Mouse (Mus musculus) hindbrain, embryonic 15.5 days (tissue): ENCODE results near the gene Mroh2a. TPM values are rescaled to one million over a fixed set of nuclear protein-coding genes. Genes with fewer than 3 reads are reported as not detected.

Source experiments
- ATAC-seq: fragments of 200-750 bp; cut with Nextera tagmentation; 2 replicates; pipeline ENCODE4 v1.8.0; 2017; ENCODE audit warnings: low read depth, moderate number of reproducible peaks, moderate TSS enrichment; ENCODE audit not compliant: low FRiP score
- H3K27ac ChIP-seq: fragments of 300-500 bp; sonication (generic); replicated peaks from 2 replicates; pipeline ENCODE4 v1.5.1; 2015; ENCODE audit warnings: mild to moderate bottlenecking, inconsistent platforms
- H3K27me3 ChIP-seq: fragments of 300-500 bp; sonication (generic); 2 replicates; pipeline ENCODE4 v1.6.1; 2015; ENCODE audit warnings: control low read depth, inconsistent platforms
- H3K36me3 ChIP-seq: fragments of 300-500 bp; sonication (generic); 2 replicates; pipeline ENCODE4 v1.6.1; 2015; ENCODE audit warnings: control low read depth, inconsistent platforms
- H3K4me1 ChIP-seq: fragments of 300-500 bp; sonication (generic); replicated peaks from 2 replicates; pipeline ENCODE4 v1.6.1; 2015; ENCODE audit warnings: control low read depth, inconsistent platforms
- H3K4me2 ChIP-seq: fragments of 300-500 bp; sonication (generic); 2 replicates; pipeline ENCODE4 v1.6.1; 2015; ENCODE audit warnings: moderate library complexity, mild to moderate bottlenecking, inconsistent platforms
- H3K4me3 ChIP-seq: fragments of 300-500 bp; sonication (generic); 2 replicates; pipeline ENCODE4 v1.5.1; 2015; ENCODE audit warnings: mild to moderate bottlenecking, inconsistent platforms
- H3K9ac ChIP-seq: fragments of 300-500 bp; sonication (generic); 2 replicates; pipeline ENCODE4 v1.6.1; 2015; ENCODE audit warnings: inconsistent platforms
- H3K9me3 ChIP-seq: fragments of 300-500 bp; sonication (generic); 2 replicates; pipeline ENCODE4 v1.6.1; 2016; ENCODE audit warnings: control low read depth, inconsistent platforms
- WGBS: fragments of 180-500 bp; shearing (Covaris S2); methylation state at CpG from one replicate; pipeline ENCODE4 v1.1.7; 2015; 5-methylcytosine and 5-hydroxymethylcytosine counted together
- polyA plus RNA-seq: library from polyadenylated mRNA; unstranded; fragments of >200 nt; fragmentation: Nextera tagmentation; extraction: Ambion mirVana; gene quantifications from 2 replicates; pipeline ENCODE4 v1.2.1, GENCODE M21; 2015

Gene Mroh2a
- polyA plus RNA-seq = 0.57 and 0.76 TPM in 2 replicates

DNA sequence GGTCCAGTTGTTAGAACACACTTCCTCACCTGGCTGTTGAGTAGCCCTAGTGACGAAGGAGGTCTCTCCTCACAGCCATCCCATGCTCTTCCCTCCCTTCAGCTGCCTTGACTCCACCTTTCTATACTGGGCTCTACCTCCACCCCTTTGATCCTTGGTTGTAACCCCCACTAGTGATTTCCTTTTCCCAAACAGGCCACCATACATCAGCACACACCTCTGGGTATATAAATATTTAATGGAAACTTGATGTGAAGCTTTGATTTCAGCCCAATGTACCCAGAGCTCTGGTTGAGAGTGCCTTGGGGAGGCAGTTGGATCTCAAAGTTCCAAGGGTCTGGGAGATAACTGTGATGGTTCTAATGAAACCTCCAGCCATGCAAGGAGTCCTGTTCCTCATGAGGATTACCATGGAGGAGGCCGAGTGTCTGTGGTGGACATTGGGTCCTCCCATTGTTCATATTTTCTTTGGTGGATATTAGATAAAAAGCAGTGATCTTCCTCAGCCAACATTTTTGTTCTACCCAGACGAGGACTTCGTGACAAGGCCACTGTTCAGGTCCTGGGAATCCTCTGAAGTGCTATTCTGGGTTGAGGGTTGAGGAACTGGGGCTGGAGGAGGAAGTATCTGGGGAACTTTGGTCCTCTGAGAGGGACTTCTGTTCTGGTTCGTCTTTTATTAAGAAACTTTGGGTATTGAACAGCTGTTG is at the start of gene Mroh2a:
Gene Mroh2a, plus strand, starts transcription at position 317 of the 710 bp plus-strand sequence.
- H3K27me3 ChIP-seq = no peaks in the 10 kb centered on the region
- H3K9me3 ChIP-seq = peaks cover 71% of the 10 kb centered on the region
- H3K4me1 ChIP-seq = no peaks in the 10 kb centered on the region
- H3K4me2 ChIP-seq = no peak within 1 kb of the TSS
- no peaks in the 10 kb centered on the region for H3K36me3 ChIP-seq
- H3K4me3 ChIP-seq = no peak within 1 kb of the TSS
- no peak within 1 kb of the TSS for H3K27ac ChIP-seq
- no peak for ATAC-seq
- WGBS = 54% methylated on average over 5 of the region's 5 CpGs
- H3K9ac ChIP-seq = no peak within 1 kb of the TSS

DNA sequence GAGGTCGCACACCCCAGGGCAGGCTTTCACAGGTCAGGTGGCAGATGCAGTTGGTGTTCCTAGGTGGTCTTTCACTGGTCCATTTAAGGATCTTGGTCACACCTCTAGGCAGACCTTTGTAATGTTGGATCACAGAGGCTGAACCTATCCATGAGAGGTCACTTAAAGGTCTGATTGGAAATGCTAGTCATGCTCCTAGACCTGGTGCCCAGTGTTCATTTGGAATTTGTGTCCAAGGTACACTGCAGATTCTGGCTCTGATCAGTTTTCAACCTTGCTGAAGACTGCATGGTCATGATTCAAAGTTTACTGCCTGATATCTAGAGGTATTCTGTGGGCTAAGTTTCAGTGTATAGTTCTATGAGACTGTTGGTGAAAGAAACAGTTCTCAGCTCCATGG is 47.1 kb upstream of the Mroh2a start:
- Histone ChIP-seq H3K4me1 (no peaks in the 10 kb centered on the region), H3K4me3 (no peak overlapping the region), H3K27ac (no peak overlapping the region), H3K27me3 (no peaks in the 10 kb centered on the region), H3K4me2 (no peak overlapping the region), H3K36me3 (no peaks in the 10 kb centered on the region), H3K9ac (no peak overlapping the region), H3K9me3 (no peaks in the 10 kb centered on the region; the same call in 1 of the 2 replicates)
- ATAC-seq = no peak
- WGBS = 92% methylated on average over 1 of the region's 1 CpGs

DNA sequence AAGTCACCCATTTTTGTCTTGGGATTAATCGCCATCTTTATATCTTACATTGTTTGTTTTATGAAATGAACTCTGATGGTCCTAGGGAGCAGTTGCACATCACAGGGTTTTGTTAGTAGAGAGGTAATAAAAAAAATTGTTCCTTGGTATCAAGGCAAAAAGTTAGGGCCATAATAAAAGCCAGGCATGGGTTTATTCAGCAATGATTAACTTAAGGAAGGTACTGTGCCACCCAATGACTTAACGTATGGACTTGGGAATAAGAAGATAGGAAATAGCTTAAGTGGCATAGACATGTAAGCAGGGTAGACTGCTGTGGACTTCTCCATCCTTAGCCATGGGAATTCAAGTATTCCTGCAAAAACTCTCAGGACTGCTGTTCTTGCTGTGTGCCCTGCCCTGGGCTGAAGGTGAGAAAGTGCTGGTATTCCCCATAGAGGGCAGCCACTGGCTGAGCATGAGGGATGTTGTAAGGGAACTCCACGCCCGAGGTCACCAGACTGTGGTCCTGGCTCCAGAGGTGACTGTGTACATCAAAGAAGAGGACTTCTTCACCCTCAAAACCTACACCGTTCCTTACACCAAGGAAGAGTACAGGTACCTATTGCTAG is 40.4 kb upstream of the Mroh2a start:
- Histone ChIP-seq H3K9ac (no peak overlapping the region), H3K27ac (no peak overlapping the region), H3K4me2 (no peak overlapping the region), H3K4me1 (no peaks in the 10 kb centered on the region), H3K9me3 (no peaks in the 10 kb centered on the region), H3K27me3 (no peaks in the 10 kb centered on the region), H3K4me3 (no peak overlapping the region), H3K36me3 (no peaks in the 10 kb centered on the region)
- ATAC-seq = no peak
- WGBS = 86% methylated on average over 5 of the region's 5 CpGs

DNA sequence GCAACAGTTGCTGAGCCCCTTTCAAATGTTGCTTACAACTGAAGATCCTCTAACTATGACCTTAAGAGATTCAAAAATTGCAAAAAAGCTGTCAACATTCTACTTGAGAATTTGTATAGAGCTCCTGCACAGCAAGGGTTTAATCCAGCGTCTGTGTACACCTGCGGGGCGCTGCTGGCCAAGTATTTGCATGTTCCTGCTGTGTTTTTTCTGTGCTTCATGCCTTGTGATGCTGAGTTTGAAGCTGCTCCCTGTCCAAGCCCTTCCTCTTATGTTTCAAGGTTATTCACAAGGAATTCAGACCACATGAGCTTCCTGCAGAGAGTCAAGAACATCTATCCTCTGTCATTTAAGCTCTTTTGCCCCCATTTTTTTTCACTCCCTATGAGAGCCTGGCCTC is 34.6 kb upstream of the Mroh2a start:
- H3K27ac ChIP-seq = no peak overlapping the region
- H3K9me3 ChIP-seq = no peaks in the 10 kb centered on the region
- WGBS = 70% methylated on average over 3 of the region's 3 CpGs
- no peaks in the 10 kb centered on the region for H3K4me1 ChIP-seq
- no peaks in the 10 kb centered on the region for H3K27me3 ChIP-seq
- ATAC-seq = no peak
- no peak overlapping the region for H3K4me3 ChIP-seq
- H3K4me2 ChIP-seq = no peak overlapping the region
- no peaks in the 10 kb centered on the region for H3K36me3 ChIP-seq
- no peak overlapping the region for H3K9ac ChIP-seq

DNA sequence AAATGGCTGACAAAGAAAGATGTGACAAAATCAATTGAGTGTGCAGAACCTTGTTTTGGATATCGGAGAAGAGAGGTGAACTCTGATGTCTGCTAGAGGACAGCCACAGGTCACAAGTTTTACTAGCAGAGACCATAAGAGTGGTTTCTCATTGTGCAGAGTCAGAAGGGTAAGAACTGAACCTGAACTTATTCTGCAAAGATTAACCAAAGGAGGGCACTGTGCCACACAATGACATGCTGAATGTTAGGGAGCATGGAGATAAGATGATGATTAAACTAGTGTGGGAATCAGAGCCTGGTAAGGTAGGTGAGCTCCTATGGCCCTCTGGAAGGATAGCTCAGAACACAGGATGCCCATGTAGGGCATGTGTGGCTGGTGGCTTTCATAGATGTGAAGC is 31.1 kb upstream of the Mroh2a start:
- Histone ChIP-seq H3K9ac (no peak overlapping the region), H3K4me1 (no peaks in the 10 kb centered on the region), H3K36me3 (no peaks in the 10 kb centered on the region), H3K27ac (no peak overlapping the region), H3K4me2 (no peak overlapping the region), H3K27me3 (no peaks in the 10 kb centered on the region), H3K9me3 (no peaks in the 10 kb centered on the region), H3K4me3 (no peak overlapping the region)
- WGBS = 91% methylated on average over 1 of the region's 1 CpGs
- no peak for ATAC-seq

DNA sequence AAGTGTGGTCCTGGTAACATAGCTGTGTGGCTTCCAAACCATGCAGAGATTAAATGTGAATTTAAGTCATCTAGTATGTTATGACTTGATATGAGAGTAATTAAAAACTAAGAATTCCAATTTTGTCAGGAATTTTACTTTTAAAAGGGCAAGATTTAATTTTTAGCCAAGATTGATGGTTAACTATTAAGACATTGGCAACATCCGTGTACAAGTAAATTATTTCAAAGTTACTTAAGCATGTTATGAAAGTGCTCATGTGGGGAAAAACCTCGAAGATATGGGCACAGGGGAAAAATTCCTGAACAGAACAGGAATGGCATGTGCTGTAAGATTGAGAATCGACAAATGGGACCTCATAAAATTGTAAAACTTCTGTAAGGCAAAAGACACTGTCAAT is 29.3 kb upstream of the Mroh2a start:
- Histone ChIP-seq H3K4me1 (no peaks in the 10 kb centered on the region), H3K4me2 (no peak overlapping the region), H3K27me3 (no peaks in the 10 kb centered on the region), H3K4me3 (no peak overlapping the region), H3K9me3 (no peaks in the 10 kb centered on the region), H3K9ac (no peak overlapping the region), H3K27ac (no peak overlapping the region), H3K36me3 (no peaks in the 10 kb centered on the region)
- ATAC-seq = no peak
- WGBS = 81% methylated on average over 3 of the region's 3 CpGs

DNA sequence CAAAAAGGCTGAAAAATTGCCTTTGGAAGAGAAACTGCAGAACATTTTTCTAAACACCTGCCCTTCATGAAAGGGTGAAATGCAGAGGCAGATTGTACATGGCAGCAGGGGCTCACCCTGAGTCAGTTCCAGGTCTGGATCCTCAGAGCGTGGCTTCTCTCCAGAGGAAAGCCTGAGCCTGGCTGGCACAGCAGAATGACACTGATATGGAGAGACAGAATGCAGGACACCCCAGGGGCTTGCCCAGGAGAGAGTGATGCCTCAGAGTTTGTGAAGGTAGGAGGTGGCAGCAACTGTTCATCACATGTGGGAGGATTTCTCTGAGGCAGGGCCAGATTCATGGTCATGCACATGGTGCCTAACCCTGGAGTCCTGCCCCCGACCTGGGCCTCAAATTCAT is 26.8 kb upstream of the Mroh2a start:
- no peak overlapping the region for H3K4me3 ChIP-seq
- H3K9me3 ChIP-seq = 0 out of 2 replicates have a peak, but pooled peaks cover 8% of the 10 kb centered on the region
- no peaks in the 10 kb centered on the region for H3K4me1 ChIP-seq
- H3K4me2 ChIP-seq = no peak overlapping the region
- no peak overlapping the region for H3K9ac ChIP-seq
- 72% methylated on average over 2 of the region's 2 CpGs for WGBS
- no peaks in the 10 kb centered on the region for H3K27me3 ChIP-seq
- H3K27ac ChIP-seq = no peak overlapping the region
- no peak for ATAC-seq
- peaks cover 8% of the 10 kb centered on the region; the same call in 1 of the 2 replicates for H3K36me3 ChIP-seq

DNA sequence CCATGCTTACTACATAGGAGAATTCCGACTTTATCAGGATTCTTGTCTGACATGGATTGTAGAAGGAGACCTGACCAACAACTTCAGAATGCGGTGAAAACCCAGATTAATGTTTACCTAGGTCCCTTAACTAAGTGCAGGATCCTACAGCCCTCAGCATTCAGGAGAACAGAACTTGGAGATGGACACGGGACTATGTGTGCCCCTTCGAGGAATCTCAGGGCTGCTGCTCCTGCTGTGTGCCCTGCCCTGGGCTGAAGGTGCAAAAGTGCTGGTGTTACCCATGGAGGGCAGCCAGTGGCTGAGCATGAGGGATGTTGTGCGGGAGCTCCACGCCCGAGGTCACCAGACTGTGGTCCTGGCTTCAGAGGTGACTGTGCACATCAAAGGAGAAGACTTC is 26.3 kb upstream of the Mroh2a start, which contains the start of gene Ugt1a2:
Gene Ugt1a2, plus strand, starts transcription at position 146 of the 400 bp plus-strand sequence.
- Histone ChIP-seq H3K4me1 (peaks cover 3% of the 10 kb centered on the region; the same call in 1 of the 2 replicates), H3K36me3 (peaks cover 8% of the 10 kb centered on the region; the same call in 1 of the 2 replicates), H3K27me3 (no peaks in the 10 kb centered on the region), H3K9me3 (0 out of 2 replicates have a peak, but pooled peaks cover 8% of the 10 kb centered on the region), H3K4me2 (no peak within 1 kb of the TSS), H3K27ac (no peak within 1 kb of the TSS), H3K4me3 (no peak within 1 kb of the TSS), H3K9ac (no peak within 1 kb of the TSS)
- ATAC-seq = no peak
- WGBS = 83% methylated on average over 7 of the region's 7 CpGs

DNA sequence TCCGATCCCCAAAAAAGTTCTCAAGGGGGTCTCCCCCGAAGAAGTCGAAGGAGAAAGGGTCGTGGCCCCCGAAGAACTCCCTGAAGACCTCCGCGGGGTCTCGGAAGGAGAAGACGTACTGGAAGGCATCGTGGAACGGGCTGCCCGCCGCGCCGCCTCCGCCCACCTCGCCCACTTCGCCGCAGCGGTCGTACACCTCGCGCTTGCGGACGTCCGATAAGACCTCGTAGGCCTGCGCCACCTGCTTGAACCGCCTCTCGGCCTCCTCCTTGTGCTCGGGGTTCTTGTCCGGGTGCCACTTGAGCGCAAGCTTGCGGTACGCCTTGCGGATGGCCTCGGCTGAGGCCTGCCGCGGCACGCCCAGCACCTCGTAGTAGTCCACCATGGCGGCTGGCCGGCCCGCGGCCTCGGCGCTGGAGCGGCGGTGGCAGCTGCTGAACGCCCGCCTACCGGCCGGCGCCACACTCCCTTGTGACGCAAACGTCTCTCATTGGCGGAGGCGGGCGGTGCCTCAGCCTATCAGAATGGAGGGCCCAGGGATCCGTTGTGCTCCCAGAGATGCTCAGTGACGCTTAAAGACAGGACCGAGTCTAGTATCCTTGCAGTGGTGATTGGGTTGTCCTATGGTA is 21.4 kb upstream of the Mroh2a start, which contains the start of gene Dnajb3:
Gene Dnajb3, minus strand, starts transcription at position 489 of the 629 bp plus-strand sequence.
- H3K36me3 ChIP-seq = peaks cover 8% of the 10 kb centered on the region; the same call in 1 of the 2 replicates
- peak within 1 kb of the TSS; percentile 77 for H3K4me2 ChIP-seq
- H3K9me3 ChIP-seq = 0 out of 2 replicates have a peak, but pooled peaks cover 8% of the 10 kb centered on the region
- 6% methylated on average over 62 of the region's 62 CpGs for WGBS
- no peaks in the 10 kb centered on the region for H3K27me3 ChIP-seq
- ATAC-seq = peak; percentile 100
- peak within 1 kb of the TSS; percentile 55 for H3K9ac ChIP-seq
- H3K4me3 ChIP-seq = peak within 1 kb of the TSS; percentile 46
- H3K4me1 ChIP-seq = peaks cover 8% of the 10 kb centered on the region
- H3K27ac ChIP-seq = peak within 1 kb of the TSS; percentile 57; the same call in 1 of the 2 replicates

DNA sequence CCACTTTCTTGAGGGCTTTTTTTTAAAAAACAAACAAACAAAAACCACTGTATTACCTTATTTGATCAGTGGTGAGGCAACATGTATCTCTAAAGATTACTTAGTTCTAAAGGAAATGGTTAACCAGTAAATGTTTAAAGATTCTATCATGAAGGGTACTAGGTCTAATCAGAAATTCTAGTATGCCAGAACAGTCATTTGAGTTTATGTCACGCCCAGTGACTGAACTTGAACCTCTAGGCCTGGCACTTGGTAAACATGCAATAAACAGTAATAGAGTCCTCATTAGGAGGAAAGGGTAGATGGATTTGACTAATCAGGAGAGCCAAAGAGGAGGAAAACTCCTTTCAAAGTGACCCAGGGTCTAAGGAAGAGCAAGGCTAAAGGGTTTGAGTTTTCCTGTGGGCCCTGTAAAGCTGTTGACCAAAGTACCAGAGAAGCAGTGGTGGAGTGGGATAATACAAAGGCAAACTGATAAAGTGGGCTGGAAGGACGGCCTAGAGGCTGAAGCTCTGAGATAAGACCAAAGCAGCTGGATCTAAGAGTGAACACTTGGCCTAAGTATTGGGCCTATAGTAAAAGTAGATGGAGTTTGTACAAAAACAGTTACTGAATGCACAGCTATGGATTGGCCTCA is 19.8 kb upstream of the Mroh2a start:
- peaks cover 15% of the 10 kb centered on the region for H3K9me3 ChIP-seq
- no peak overlapping the region for H3K27ac ChIP-seq
- H3K4me3 ChIP-seq = no peak overlapping the region
- WGBS = 84% methylated on average over 2 of the region's 2 CpGs
- H3K4me2 ChIP-seq = no peak overlapping the region
- no peak for ATAC-seq
- H3K36me3 ChIP-seq = peaks cover 8% of the 10 kb centered on the region; the same call in 1 of the 2 replicates
- H3K4me1 ChIP-seq = peaks cover 8% of the 10 kb centered on the region
- H3K27me3 ChIP-seq = no peaks in the 10 kb centered on the region
- H3K9ac ChIP-seq = no peak overlapping the region

DNA sequence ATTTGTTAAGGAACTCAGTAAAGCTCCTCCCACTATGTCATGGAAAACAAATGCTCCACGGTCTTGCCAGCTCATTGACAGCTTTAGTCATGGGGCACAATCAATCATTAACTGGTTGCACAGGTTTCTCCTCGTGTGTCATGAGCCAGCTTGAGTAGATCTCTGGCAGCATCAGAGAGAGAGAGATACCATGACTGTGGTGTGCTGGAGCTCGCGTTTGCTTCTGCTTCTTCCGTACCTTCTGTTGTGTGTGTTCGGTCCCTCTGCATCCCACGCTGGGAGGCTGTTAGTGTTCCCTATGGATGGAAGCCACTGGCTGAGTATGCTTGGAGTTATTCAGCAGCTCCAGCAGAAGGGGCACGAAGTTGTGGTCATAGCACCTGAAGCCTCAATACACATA is 15.0 kb upstream of the Mroh2a start, which contains the start of gene Ugt1a1:
Gene Ugt1a1, plus strand, starts transcription at position 148 of the 400 bp plus-strand sequence.
- no peak within 1 kb of the TSS for H3K4me2 ChIP-seq
- no peaks in the 10 kb centered on the region for H3K27me3 ChIP-seq
- no peak within 1 kb of the TSS for H3K9ac ChIP-seq
- H3K4me3 ChIP-seq = no peak within 1 kb of the TSS
- H3K9me3 ChIP-seq = peaks cover 52% of the 10 kb centered on the region
- no peaks in the 10 kb centered on the region for H3K4me1 ChIP-seq
- ATAC-seq = peak; percentile 31; the same call in 1 of the 2 replicates
- WGBS = 69% methylated on average over 8 of the region's 8 CpGs
- H3K27ac ChIP-seq = no peak within 1 kb of the TSS
- no peaks in the 10 kb centered on the region for H3K36me3 ChIP-seq
